Mouse (Mus musculus) liver, embryonic 16.5 days (tissue): ENCODE data around the gene Rdh7. TPM values are rescaled to one million over a fixed set of nuclear protein-coding genes. Genes with fewer than 3 reads are reported as not detected.

ENCODE experiments used
- ATAC-seq: fragments of 200-750 bp; cut with Nextera tagmentation; 2 replicates; pipeline ENCODE4 v1.8.0; 2017; ENCODE audit warnings: low read depth, mild to moderate bottlenecking, moderate number of reproducible peaks, moderate library complexity
- H3K27ac ChIP-seq: fragments of 300-500 bp; sonication (generic); 2 replicates; pipeline ENCODE4 v1.5.1; 2014; ENCODE audit warnings: mild to moderate bottlenecking, low read length
- H3K27me3 ChIP-seq: fragments of 300-500 bp; sonication (generic); 2 replicates; pipeline ENCODE4 v1.6.1; 2014; ENCODE audit warnings: low read depth, low read length, mixed read lengths; ENCODE audit not compliant: control insufficient read depth, insufficient read depth
- H3K36me3 ChIP-seq: fragments of 300-500 bp; sonication (generic); 2 replicates; pipeline ENCODE4 v1.6.1; 2014; ENCODE audit warnings: mild to moderate bottlenecking; ENCODE audit not compliant: control insufficient read depth, insufficient read depth
- H3K4me1 ChIP-seq: fragments of 300-500 bp; sonication (generic); 2 replicates; pipeline ENCODE4 v1.6.1; 2014; ENCODE audit warnings: low read depth, low read length, mixed read lengths; ENCODE audit not compliant: control insufficient read depth
- H3K4me2 ChIP-seq: fragments of 300-500 bp; sonication (generic); 2 replicates; pipeline ENCODE4 v1.6.1; 2014; ENCODE audit warnings: low read depth, low read length, mixed read lengths
- H3K4me3 ChIP-seq: fragments of 300-500 bp; sonication (generic); 2 replicates; pipeline ENCODE4 v1.5.1; 2014; ENCODE audit warnings: low read depth, mild to moderate bottlenecking, low read length
- H3K9ac ChIP-seq: fragments of 300-500 bp; sonication (generic); 2 replicates; pipeline ENCODE4 v1.6.1; 2014; ENCODE audit warnings: low read depth, low read length
- H3K9me3 ChIP-seq: fragments of 300-500 bp; sonication (generic); replicated peaks from 2 replicates; pipeline ENCODE4 v1.6.1; 2016; ENCODE audit warnings: low read length; ENCODE audit not compliant: control insufficient read depth
- WGBS: fragments of 180-500 bp; shearing (Covaris S2); extraction: QIAGEN DNeasy Blood & Tissue Kit; methylation state at CpG from one replicate; pipeline ENCODE4 v1.1.7; 2014; ENCODE audit not compliant: insufficient replicate concordance; 5-methylcytosine and 5-hydroxymethylcytosine counted together
- polyA plus RNA-seq: library from polyadenylated mRNA; unstranded; fragments of >200 nt; fragmentation: Nextera tagmentation; extraction: Ambion mirVana; gene quantifications from 2 replicates; pipeline ENCODE4 v1.2.1, GENCODE M21; 2015

Gene Rdh7
- polyA plus RNA-seq, result 20.8 and 33.3 TPM in 2 replicates

DNA sequence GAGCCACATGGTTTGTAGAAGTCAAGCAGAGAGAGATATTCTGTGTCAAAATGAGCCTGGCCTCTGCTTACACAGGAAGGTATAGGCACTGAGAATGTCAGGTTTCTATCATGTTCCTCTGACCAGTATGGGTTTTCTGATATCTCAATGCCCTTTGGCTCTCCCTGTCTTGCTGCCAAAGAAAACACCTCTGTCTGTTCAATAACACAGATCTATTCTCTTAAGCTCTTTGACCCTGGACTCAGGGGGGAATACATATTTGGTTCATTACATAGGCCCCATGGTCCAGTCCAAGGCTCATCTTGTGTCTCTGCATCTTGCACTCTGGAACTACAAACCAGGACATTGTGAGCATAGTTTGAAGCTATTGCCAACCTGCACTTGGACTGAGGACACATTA, at the start of gene Rdh7:
TSS of gene Rdh7 (minus strand) at position 213 of the 400 bp plus-strand sequence.
- no peaks in the 10 kb centered on the region for H3K36me3 ChIP-seq
- H3K9me3 ChIP-seq, result no peaks in the 10 kb centered on the region
- H3K9ac ChIP-seq, result no peak within 1 kb of the TSS
- peak within 1 kb of the TSS; percentile 40; the same call in 1 of the 2 replicates for H3K27ac ChIP-seq
- H3K4me3 ChIP-seq, result no peak within 1 kb of the TSS
- no peaks in the 10 kb centered on the region; the same call in 1 of the 2 replicates for H3K4me1 ChIP-seq
- peak; percentile 76 for ATAC-seq
- no peaks in the 10 kb centered on the region for H3K27me3 ChIP-seq
- H3K4me2 ChIP-seq, result no peak within 1 kb of the TSS

GRCm38 (mm10) chr10:127937428-127938010, 48.9 kb upstream of the Rdh7 start:
- Histone ChIP-seq H3K9me3 (no peaks in the 10 kb centered on the region; the same call in 1 of the 2 replicates), H3K4me2 (no peak overlapping the region), H3K4me3 (no peak overlapping the region), H3K36me3 (no peaks in the 10 kb centered on the region), H3K27ac (peak overlapping the region; percentile 63), H3K9ac (no peak overlapping the region), H3K4me1 (no peaks in the 10 kb centered on the region), H3K27me3 (no peaks in the 10 kb centered on the region)
- WGBS, result 3% methylated on average over 2 of the region's 2 CpGs
- peak; percentile 32; the same call in 1 of the 2 replicates for ATAC-seq

GRCm38 (mm10) chr10:127936747-127937409, 48.3 kb upstream of the Rdh7 start:
- Histone ChIP-seq H3K9ac (no peak overlapping the region), H3K4me2 (no peak overlapping the region), H3K4me3 (no peak overlapping the region), H3K4me1 (no peaks in the 10 kb centered on the region), H3K27ac (peak overlapping the region; percentile 63), H3K27me3 (no peaks in the 10 kb centered on the region), H3K36me3 (no peaks in the 10 kb centered on the region), H3K9me3 (no peaks in the 10 kb centered on the region; the same call in 1 of the 2 replicates)
- WGBS, result 54% methylated on average over 19 of the region's 19 CpGs
- ATAC-seq, result peak; percentile 73

GRCm38 (mm10) chr10:127936271-127936670, 47.7 kb upstream of the Rdh7 start:
- Histone ChIP-seq H3K36me3 (no peaks in the 10 kb centered on the region), H3K4me3 (no peak overlapping the region), H3K4me1 (no peaks in the 10 kb centered on the region), H3K9me3 (no peaks in the 10 kb centered on the region; the same call in 1 of the 2 replicates), H3K4me2 (no peak overlapping the region), H3K27me3 (no peaks in the 10 kb centered on the region), H3K9ac (no peak overlapping the region), H3K27ac (no peak overlapping the region)
- 65% methylated on average over 8 of the region's 8 CpGs for WGBS
- no peak for ATAC-seq

- H3K4me3 ChIP-seq, result no peak overlapping the region
- no peak overlapping the region for H3K27ac ChIP-seq
- H3K9me3 ChIP-seq, result no peaks in the 10 kb centered on the region
- no peak overlapping the region for H3K9ac ChIP-seq
- no peaks in the 10 kb centered on the region for H3K36me3 ChIP-seq
- ATAC-seq, result no peak
- no peaks in the 10 kb centered on the region for H3K27me3 ChIP-seq
- H3K4me2 ChIP-seq, result no peak overlapping the region
- WGBS, result 49% methylated on average over 8 of the region's 8 CpGs
- no peaks in the 10 kb centered on the region for H3K4me1 ChIP-seq
Observed at GRCm38 (mm10) chr10:127932290-127932926, 43.8 kb upstream of the Rdh7 start.

- Histone ChIP-seq H3K4me1 (no peaks in the 10 kb centered on the region), H3K4me2 (no peak overlapping the region), H3K36me3 (no peaks in the 10 kb centered on the region), H3K27me3 (no peaks in the 10 kb centered on the region), H3K9ac (no peak overlapping the region), H3K4me3 (no peak overlapping the region), H3K27ac (no peak overlapping the region), H3K9me3 (no peaks in the 10 kb centered on the region)
- ATAC-seq, result no peak
- 45% methylated on average over 2 of the region's 2 CpGs for whole genome bisulfite sequencing
Observed at GRCm38 (mm10) chr10:127927737-127928136, 39.1 kb upstream of the Rdh7 start.

DNA sequence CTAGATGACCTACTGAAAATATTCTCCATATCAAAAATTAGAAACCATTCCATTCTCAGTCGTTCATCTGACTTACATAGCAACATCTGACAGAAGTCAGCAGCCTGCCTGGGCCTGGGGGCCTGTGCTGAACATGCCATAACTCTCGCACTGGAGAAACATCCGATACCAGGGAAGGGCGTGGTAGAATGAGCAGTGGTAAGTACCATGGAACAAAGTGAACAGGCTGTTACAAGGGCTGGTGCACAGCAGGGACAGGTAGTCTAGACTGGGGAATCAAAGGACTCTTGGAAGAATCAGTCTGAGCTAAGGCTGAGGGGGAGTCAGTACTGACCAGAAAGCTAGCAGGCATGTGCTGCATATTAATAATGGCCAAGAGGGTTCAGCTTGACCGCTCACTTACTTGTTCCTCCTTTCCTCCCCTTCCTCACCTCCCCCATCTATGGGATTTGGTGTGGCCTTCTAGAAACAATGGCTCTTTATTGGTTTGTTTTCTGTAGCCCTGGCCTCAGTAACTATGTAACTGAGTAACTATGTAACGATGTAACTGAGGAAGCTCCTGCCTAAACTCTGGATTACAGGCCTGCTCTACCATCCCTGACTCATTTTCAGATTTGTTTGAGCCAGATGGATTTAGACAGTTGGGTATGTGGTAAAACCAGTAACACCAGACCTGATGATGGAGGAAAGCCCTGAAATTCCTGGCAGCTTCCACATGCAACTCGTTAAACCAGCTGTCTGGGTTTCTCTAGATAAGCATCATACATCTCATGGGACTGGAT, 36.2 kb upstream of the Rdh7 start:
- ATAC-seq, result no peak
- no peaks in the 10 kb centered on the region for H3K4me1 ChIP-seq
- H3K4me3 ChIP-seq, result no peak overlapping the region
- no peak overlapping the region for H3K27ac ChIP-seq
- H3K9ac ChIP-seq, result no peak overlapping the region
- no peaks in the 10 kb centered on the region for H3K27me3 ChIP-seq
- 60% methylated on average over 7 of the region's 7 CpGs for WGBS
- no peak overlapping the region for H3K4me2 ChIP-seq
- H3K9me3 ChIP-seq, result no peaks in the 10 kb centered on the region
- no peaks in the 10 kb centered on the region for H3K36me3 ChIP-seq

DNA sequence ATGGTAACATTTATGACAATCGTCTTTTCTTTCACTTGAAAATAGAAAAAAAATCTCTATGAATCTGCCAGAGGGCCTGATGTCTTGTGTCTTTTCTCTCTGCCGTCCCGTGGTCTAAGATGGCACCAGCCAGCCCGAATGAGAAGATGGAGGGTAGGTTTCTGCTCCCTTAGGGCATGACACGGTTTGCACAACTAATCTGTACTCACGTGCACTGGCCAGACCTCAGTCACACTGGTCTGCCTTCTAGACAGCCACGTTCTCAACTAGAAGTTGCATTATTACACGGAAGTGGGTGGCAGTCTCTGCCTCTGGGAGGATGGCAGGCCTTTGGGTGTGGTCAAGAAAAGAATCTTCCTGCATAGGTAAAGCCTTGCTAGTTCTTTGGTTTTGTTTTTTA, 34.4 kb upstream of the Rdh7 start:
- no peak overlapping the region for H3K9ac ChIP-seq
- H3K9me3 ChIP-seq, result no peaks in the 10 kb centered on the region
- no peak overlapping the region for H3K4me3 ChIP-seq
- 69% methylated on average over 8 of the region's 8 CpGs for WGBS
- no peaks in the 10 kb centered on the region for H3K4me1 ChIP-seq
- ATAC-seq, result no peak
- H3K36me3 ChIP-seq, result no peaks in the 10 kb centered on the region
- no peak overlapping the region for H3K4me2 ChIP-seq
- no peak overlapping the region for H3K27ac ChIP-seq
- H3K27me3 ChIP-seq, result no peaks in the 10 kb centered on the region
